Mouse (Mus musculus) Patski (cell line): ENCODE measurements around the gene Glt8d2. TPM values are rescaled to one million over a fixed set of nuclear protein-coding genes. Genes with fewer than 3 reads are reported as not detected.
"Not testable (repeated sequence)": the region's sequence is repeated elsewhere in the genome, so short reads cannot be mapped to it uniquely, and the experiment has no call there.

Experiments used
- ATAC-seq: fragments of 100-300 bp; one replicate; pipeline ENCODE4 v1.8.0; 2021
- CTCF ChIA-PET: fragments of 350-600 bp; sonication (Branson Sonifier 250); formaldehyde crosslinking; loops from one replicate; lab custom pipeline; 2022; ENCODE audit warnings: inconsistent platforms; lab: Charles Lee
- POLR2A ChIA-PET: fragments of 350-600 bp; sonication (Branson Sonifier 250); formaldehyde crosslinking; loops from one replicate; lab custom pipeline; 2022; ENCODE audit warnings: antibody characterized with exemption, inconsistent platforms; lab: Charles Lee
- DNase-seq: peaks from one replicate; pipeline ENCODE4 v3.0.0-alpha.2; 2011; ENCODE audit warnings: low read depth, low spot score
- H3K27me3 ChIP-seq: fragments of 371-371 bp; one replicate; pipeline ENCODE4 v1.5.1; 2021
- CTCF ChIP-seq: fragments of 100-300 bp; IDR thresholded peaks from one replicate; pipeline ENCODE4 v1.5.1; 2021
- in situ Hi-C: fragments of 300-500 bp; cut with MboI; formaldehyde crosslinking; loops from 3 replicates; pipeline ENCODE4 v1.11.1; 2018; ENCODE audit warnings: low pct_unique_long_range_greater_than_20kb, mixed read lengths
- polyA plus RNA-seq: library from polyadenylated mRNA; unstranded; gene quantifications from one replicate; pipeline ENCODE4 v1.2.3, GENCODE M21; 2021

Glt8d2 gene
- polyA plus RNA-seq, 1 experiment from 2014 or later: 0.13 TPM

DNA sequence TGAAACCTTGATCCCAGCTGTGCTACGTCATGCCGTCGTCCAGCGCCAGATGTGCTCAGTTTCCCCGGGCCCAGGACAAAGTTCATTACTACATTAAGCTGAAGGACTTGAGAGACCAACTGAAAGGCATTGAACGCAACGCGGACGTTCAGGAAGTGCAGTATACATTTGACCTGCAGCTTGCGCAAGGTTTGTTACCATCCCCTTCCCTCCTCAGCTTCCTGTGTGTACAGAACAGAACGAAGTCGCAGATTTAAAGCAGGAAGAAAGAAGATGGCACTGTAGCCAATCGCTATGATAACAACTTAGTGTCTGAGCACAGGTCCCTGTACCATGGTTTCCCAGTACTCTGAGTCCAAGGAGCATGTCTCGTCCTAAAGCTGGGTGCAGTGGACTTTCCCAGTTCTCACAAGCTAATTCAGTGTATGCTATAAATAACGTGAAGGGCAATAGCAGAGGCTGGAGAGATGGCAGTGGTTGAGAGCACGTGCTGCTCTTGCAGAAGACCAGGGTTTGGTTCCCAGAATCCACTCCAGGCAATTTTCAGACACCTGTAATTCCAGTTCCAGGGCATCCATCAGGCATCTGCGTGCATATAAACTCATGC, 43.1 kb downstream of the Glt8d2 start:
- TF ChIP-seq CTCF: no peak
- ATAC-seq: no peak
- CTCF ChIA-PET: no interaction called here
- in situ Hi-C loops: no loop called here
- no peaks in the 10 kb centered on the region for H3K27me3 ChIP-seq
- POLR2A ChIA-PET: interaction anchor here (0.9 kb wide), 1 partner anchor 11 kb away, joined by 3 read pairs; no protein-coding TSS in a partner anchor
- DNase-seq: no peak

DNA sequence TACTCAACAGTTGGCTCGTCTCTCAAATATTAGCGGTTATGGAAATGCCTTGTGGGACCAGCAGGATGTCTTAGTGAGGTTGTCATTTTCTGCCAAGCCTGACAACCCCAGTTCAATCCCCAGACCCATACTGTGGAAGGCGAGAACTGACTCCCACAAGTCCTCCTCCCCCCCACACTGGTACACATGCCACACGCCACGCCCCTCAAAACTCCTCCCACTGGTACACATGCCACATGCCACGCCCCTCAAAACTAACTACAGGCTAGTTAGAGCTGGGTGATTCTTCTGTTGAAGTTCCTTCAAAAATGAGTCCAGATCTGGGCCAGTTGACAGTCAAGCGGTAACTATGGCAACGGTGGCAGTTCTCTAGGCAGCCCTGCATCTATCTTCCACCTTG, 44.4 kb downstream of the Glt8d2 start:
- no peak for ATAC-seq
- POLR2A ChIA-PET: no interaction called here
- no peaks in the 10 kb centered on the region for H3K27me3 ChIP-seq
- DNase-seq: no peak
- CTCF ChIA-PET: no interaction called here
- no peak for TF ChIP-seq CTCF
- in situ Hi-C loops: no loop called here

DNA sequence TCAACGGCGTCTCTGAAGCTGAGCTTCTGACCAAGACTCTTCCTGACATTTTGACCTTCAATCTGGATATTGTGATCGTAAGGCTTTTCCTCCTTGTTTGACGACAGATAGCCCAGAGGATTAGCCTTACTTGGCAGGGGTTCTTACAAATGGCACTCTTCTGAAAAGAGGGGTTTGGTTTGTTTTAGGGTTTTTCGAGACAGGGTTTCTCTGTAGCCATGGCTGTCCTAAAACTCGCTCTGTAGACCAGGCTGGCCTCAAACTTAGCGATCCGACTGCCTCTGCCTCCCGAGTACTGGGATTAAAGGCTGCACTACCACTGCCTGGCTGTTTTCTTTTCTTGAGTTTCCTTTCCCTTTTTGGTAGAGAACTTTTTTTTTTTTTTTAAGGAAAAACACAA, 49.0 kb downstream of the Glt8d2 start:
- no peak for TF ChIP-seq CTCF
- CTCF ChIA-PET: no interaction called here
- ATAC-seq (no peak), DNase-seq (no peak)
- in situ Hi-C loops: no loop called here
- POLR2A ChIA-PET: no interaction called here
- no peaks in the 10 kb centered on the region for H3K27me3 ChIP-seq

DNA sequence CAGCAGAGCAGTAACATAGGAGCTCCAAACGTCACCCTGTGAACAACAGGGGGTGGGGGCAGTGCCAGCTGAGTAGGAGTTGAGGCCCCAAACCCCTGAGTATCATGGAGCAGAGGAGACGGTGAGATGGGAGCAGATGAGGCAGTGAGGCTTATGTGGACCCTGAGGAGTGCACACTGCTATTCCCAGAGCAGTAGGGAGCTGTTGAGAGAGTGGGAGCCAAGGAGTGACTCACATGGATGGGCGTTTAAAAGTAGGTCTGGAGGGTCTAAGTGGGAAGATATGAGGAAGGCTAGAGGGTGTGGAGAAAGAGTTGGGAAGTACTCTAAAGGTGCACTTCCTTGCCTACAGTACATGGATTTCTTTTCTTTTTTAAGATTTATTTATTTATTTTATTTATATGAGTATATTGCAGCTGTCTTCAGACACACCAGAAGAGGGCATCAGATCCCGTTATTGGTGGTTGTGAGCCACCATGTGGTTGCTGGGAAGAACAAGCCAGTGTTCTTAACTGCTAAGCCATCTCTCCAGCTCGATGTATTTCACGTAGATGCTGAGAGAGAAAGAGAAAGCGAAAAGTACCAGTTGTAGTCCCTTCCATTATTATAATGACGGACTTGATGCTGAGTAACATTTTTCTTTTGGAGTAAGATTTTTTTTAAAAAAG, 51.3 kb downstream of the Glt8d2 start:
- TF ChIP-seq CTCF: no peak
- CTCF ChIA-PET: no interaction called here

DNA sequence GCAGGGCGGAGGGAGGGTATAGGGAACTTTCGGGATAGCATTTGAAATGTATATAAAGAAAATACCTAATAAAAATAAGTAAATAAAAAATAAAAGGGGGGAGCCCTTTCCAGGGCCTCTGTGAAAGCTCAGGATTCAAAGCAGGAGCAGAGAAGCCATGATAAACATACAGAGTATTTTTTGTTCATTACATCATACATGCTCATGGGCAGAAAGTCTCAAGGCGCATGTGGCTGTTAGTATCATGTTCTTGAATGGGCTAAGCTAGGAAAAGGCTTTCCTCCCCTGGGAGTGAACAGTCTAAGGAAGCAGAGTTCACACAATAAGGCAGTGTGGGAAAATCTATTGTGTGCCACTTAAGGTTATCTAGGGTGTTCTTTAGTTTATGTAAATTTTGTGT, 54.1 kb downstream of the Glt8d2 start:
- ChIA-PET POLR2A (interaction anchor here (1.6 kb wide), 1 partner anchor 11 kb away, joined by 3 read pairs; no protein-coding TSS in a partner anchor), CTCF (no interaction called here)
- DNase-seq (no peak), ATAC-seq (no peak)
- no peaks in the 10 kb centered on the region for H3K27me3 ChIP-seq
- TF ChIP-seq CTCF: no peak
- in situ Hi-C loops: no loop called here

More for the DNA sequence above, 51.3 kb downstream of the Glt8d2 start:
- no peaks in the 10 kb centered on the region for H3K27me3 ChIP-seq
- no peak for DNase-seq
- in situ Hi-C loops: no loop called here
- POLR2A ChIA-PET: no interaction called here
- ATAC-seq: no peak

DNA sequence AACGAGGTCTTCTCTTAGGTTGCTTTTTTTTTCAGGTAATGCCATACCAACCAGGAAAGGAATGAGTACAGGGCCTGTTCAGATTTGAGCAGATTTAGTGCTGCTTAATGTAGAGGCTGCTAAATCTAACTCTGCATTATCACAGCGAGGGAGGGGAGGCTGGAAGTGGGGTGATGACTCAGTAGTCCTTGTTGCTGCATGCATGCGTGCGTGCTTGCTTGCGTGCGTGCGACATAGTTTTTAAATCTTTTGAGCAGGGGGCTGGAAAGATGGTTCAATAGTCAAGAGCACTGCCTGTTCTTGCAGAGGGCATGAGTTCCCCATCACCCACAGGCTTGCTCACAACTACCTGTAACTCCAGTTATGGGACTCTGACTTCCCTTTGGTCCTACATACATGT, 56.1 kb downstream of the Glt8d2 start:
- ATAC-seq (no peak), DNase-seq (no peak)
- no peaks in the 10 kb centered on the region for H3K27me3 ChIP-seq
- POLR2A ChIA-PET: no interaction called here
- CTCF ChIA-PET: no interaction called here
- no peak for TF ChIP-seq CTCF
- in situ Hi-C loops: no loop called here

DNA sequence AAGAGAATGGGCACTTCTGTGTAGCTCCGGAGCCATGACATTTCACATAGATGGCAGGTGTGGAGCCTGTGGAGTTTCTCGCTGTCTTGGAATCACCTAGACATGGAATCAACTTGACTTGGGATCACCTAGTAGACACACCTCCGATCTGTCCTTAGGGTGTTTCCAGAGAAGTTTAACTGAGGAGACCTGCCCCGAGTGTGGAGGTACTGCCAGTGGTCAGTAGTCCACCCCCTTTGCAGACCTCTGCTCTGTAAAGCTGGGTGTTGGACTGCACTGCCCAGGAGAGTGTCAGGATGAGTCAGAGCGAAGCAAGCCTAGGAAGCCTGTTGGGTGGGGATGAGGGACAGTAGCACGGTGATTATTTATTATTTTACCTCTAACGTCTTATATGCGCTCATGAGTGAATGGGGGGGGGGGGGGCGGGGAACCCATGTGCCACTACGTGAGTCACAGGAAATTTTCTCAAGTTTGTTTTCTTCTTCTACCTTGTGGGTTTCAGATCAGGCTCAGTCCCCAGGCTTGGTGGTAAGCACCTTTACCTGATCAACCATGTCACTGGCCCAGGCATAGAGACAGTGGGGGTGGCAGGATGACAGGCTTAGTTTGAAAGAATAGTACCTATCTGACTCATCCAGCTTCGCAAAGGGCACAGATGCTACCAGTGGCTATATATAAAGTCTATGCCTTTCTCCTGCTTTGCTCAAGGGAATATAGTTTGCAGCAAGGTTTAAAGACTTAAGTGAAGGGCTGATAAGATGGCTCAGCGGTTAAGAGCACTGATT, 57.8 kb downstream of the Glt8d2 start:
- ChIA-PET POLR2A (no interaction called here), CTCF (no interaction called here)
- no peak for ATAC-seq
- no peaks in the 10 kb centered on the region for H3K27me3 ChIP-seq
- DNase-seq: no peak
- TF ChIP-seq CTCF: no peak
- in situ Hi-C loops: no loop called here

DNA sequence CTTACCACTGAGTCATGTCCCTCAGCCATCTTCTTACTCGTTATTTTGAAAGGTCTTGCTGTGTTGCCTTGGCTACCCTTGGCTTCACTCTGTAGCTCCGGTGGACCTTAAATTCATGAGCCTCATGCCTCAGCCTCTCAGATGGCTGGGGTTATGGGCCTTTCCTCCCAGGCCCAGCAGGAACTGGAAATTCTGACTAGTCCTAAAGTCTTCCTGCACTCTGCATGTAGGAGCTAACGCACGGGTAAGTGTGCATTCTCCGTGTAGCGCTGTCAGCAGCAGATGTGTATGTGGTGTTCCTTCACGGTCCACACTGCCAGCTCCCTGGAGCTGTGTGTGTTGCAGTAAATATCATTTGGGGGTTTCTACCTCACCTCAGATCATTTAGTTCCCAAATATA, 59.3 kb downstream of the Glt8d2 start:
- H3K27me3 ChIP-seq: no peaks in the 10 kb centered on the region
- POLR2A ChIA-PET: no interaction called here
- TF ChIP-seq CTCF: no peak
- in situ Hi-C loops: no loop called here
- no peak for DNase-seq
- CTCF ChIA-PET: no interaction called here
- ATAC-seq: no peak

DNA sequence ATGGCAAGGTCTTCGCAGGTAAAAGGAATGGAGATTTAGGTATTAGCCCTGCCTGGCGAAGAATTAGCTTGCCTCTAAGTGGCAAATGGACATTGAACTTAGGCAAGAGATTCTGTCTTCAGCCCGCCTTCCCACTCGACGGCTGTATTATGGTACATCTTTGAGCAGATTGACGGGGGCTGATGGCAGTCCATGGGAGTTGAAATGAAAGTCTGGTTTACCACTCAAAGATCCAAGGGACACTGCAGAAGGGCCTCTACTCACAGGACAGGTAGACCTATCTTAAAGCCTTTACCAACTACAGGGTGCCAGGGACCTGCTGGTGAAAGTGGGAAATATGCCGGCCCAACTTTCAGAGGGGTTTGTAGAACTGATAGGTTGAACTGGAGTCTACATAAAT, 60.0 kb downstream of the Glt8d2 start:
- in situ Hi-C loops: no loop called here
- POLR2A ChIA-PET: no interaction called here
- CTCF ChIA-PET: no interaction called here
- no peaks in the 10 kb centered on the region for H3K27me3 ChIP-seq
- no peak for TF ChIP-seq CTCF
- no peak for ATAC-seq
- no peak for DNase-seq

DNA sequence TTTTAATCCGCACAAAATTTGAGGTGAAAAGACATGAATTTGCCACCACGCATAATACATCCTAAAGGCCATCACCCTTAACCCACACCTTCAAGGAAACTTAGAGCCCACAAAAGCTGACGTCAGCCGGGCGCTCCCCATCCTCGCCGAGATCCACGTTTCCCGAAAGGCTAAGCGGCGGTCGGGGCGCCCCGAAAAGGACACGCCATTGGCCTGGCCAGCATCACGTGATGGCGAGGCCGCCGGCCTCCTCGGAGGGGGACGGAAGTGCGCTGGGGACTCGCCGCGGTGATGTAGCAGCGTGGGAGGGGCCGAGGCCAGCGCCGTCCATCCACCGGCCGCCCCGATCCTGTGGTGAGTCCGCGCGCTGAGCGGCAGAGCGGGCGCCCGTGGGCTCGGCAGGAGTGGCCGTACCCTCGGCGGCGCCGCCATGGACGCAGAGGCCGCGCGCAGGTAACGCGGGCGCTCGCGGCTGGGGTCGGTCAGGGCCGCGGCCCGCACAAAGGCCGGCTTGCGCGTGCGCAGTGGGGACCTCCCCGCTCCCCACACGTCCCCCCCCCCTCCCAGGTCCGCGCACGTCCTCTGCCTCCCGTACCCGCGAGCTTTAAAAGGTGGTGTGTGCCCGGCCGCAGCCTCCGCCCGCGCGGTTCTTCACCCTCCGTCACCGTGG, 60.7 kb downstream of the Glt8d2 start, which contains the start of gene Tdg:
Gene Tdg (plus strand): TSS at position 243 of the 670 bp plus-strand sequence.
- POLR2A ChIA-PET: interaction anchor here (0.6 kb wide), 1 partner anchor 14 kb away, joined by 3 read pairs; no protein-coding TSS in a partner anchor
- DNase-seq, H3K27me3 ChIP-seq, CTCF ChIA-PET, in situ Hi-C loops: not testable (repeated sequence)
- peak; percentile 93 for ATAC-seq
